Mouse (Mus musculus) retina, adult 2 months (tissue): Measurements from ENCODE around the gene Slu7.

Experiments
- DNase-seq: peaks from one replicate; pipeline ENCODE4 v3.0.0-alpha.2; 2012; ENCODE audit warnings: low read depth, low spot score

Slu7 gene

DNA sequence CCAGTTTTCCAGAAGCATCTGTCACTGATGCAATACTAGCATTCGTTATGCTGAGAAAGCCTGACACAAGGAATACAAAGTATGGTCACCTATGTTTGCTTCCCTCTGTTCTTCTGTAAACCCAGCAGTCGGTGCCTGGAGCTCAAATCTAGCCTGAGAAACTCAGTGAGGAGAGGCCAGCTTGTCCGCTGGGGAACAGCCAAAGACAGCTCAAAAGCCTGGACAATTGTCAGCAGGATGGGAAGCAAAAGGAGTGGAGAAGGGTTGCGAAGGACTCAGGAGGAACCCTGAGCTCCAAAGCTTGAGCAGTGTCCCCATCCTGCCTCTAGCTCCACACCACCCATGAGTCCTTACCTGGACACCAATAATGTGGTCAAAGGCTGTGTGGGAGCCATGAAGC, 50.5 kb downstream of the Slu7 start:
- DNase-seq: no peak

DNA sequence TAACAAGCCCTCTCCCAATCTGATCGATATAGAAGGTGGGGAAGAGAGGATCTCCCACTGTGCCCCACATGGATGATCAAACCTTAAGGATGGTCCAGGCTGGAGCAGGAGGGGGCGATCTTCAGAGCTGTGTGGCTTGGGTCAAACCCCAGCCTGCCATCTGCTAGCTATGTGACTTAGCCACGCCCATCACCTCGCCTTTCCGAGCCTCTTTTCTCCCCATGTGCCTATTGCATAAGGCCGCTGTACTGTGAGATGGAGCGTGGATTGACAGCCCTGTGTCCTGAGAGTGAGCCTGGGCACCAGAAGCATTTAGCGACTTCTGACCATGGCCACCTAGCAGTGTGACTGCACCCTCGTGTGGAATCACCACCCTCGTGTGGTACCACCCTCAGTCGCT, 51.1 kb downstream of the Slu7 start:
- DNase-seq: no peak

DNA sequence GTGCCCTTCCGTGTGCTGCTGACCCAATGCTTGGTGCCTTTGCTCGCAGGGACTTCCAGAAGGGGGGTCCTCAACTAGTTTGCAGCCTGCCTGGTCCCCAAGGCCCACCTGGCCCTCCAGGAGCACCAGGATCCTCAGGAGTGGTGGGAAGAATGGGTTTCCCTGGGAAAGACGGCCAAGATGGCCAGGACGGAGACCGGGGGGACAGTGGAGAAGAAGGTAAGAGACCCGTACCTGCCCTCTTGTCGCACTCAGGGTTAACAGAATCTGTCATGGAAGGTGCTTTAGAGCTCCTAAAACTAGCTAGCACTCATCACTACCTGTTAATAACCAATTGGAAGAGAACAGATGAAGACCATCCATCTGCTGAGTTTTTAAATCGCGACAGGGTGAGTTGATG, 52.3 kb downstream of the Slu7 start:
- no peak for DNase-seq

DNA sequence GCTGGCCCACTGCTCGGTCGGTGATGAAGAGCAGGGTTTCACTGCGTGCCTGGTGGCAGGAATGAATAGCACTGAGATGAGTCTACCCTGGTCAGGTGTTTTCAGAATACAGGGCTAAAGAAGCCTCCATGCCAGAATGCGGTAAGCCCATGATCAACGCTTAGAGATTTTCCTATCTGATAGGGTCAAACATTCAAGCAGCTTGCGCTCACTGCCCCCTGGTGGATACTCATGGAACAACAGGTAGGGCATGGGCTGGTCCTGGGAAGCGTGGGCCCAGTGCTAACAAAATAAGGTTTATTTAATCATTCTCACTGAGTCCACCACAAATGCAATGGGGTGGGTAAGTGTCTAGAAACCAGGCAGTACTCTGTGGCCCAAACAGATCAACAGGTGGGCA, 59.1 kb downstream of the Slu7 start:
- peak; percentile 39 for DNase-seq

DNA sequence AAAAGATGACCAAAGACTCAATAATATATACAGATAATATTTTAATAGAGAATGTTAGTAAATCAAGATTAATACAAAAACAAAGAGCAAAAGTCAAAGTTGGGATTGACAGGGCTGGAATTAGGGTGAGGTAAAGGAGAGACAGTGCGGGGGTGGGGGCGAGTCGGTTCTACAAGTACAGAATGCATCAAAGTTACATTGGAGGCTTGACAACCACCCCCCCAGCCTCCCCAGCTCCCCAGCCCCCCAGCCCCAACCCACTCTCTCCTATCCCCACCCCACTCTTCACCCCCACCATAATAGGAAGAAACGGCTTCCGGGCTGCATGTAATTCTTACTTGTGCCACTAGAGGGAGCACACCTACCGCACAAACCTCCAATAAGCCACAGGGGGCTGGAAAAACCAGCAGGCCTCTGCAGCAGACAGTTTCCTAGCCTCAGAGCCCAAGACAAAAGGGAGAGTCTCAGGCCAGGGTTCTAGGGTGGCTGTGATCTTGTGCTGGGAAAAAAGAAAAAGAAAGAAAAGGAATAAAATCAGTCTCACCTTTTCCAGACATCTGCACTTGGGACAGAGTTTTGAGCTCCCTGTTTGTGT, 60.4 kb downstream of the Slu7 start:
- peak; percentile 44 for DNase-seq

DNA sequence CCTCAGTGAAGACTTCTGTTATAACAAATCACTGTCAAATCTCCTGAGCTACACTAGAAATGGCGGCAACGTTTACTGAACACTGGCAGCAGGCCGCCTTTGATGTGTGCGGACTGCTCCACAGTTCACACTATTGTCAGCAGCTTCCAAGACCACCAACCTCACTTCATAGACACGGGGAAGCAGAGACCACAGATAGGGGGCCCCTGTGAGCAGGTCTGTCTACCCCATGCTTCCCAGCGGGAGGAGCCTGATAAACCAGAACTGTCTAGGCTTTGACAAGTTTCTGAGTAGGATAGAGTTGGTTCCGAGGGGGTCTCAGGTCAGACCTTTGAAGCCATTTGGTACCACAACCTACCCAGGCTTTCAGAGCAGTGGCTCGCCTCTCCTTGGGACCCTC, 61.5 kb downstream of the Slu7 start:
- DNase-seq: no peak

DNA sequence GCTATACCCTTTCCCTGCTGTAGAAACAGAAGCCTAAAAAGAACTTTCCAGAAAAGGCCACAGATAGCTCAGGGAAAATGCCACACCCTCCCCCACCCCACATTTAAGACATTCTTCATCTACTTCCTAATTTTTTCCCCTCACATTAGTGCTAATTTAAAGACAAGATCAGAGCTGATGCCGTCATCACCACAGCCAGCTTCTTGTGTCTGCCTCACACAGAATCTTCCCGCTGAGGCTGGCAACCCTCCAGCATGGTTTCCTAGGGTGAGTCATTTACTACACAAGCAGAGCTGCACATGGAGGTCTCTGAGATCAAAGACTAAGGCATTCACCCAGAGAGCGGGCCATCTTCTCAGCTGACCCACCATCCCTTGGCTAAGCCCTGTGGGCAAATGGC, 62.0 kb downstream of the Slu7 start:
- no peak for DNase-seq
